Mouse (Mus musculus): ENCODE results near the gene Dcp1b. TPM values are rescaled to one million over a fixed set of nuclear protein-coding genes. Genes with fewer than 3 reads are reported as not detected.

Dcp1b gene
- polyA plus RNA-seq, 1 experiment: 26.6 TPM

DNA sequence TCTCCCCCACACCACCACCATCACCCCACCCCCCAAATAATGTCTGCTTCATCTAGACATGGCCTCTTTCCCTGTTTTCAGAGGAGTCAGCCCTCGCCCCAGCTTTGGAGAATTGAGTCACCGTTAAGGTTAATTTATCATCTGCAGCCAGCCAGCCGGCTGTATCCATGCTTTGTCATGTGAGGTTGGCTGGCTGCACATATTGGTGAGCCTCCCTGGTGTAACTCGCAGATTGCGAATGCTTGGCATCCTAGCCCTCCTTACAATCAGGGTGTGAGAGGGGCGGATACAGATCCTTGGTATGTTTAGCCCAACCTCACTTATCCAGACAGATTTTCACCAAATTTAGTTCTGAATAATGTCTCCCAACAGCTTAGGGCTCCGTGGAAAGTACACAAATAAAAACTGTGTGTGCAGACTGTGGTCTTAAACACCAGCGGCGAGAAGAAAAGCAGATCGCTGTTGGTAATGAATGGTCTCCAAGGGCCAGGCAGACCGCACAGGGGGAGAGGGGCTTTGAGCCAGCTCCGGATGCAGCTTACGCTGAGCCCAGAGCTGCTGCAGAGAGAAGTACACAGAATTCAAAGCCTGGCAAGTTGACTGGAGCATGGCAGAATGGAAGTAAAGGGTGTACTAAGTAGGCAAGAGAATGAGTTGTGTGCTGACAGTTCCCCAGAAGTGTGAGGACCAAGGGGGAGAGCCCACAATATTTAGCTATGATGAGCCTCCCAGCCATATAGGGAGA lies 49.6 kb downstream of the Dcp1b start:
- H3K27ac ChIP-seq (ENCODE audit: insufficient read depth, low read length): no peak overlapping the region
- TF ChIP-seq CTCF (IDR thresholded peaks at IDR 0.05; ENCODE audit: extremely low read depth, insufficient read depth, low read length) (no peak), POLR2A (IDR thresholded peaks at IDR 0.05; ENCODE audit: extremely low read depth, insufficient read depth, low read length) (no peak)
- no peak overlapping the region for H3K4me3 ChIP-seq (ENCODE audit: insufficient read depth, low read length)
- peaks cover 12% of the 10 kb centered on the region for H3K4me1 ChIP-seq (ENCODE audit: control insufficient read depth, insufficient read depth, low read length)

- Histone ChIP-seq H3K4me1 (ENCODE audit: control insufficient read depth, insufficient read depth, low read length) (peaks cover 11% of the 10 kb centered on the region), H3K27ac (ENCODE audit: insufficient read depth, low read length) (no peak overlapping the region), H3K4me3 (ENCODE audit: insufficient read depth, low read length) (no peak overlapping the region)
- TF ChIP-seq POLR2A (IDR thresholded peaks at IDR 0.05; ENCODE audit: extremely low read depth, insufficient read depth, low read length) (no peak), CTCF (IDR thresholded peaks at IDR 0.05; ENCODE audit: extremely low read depth, insufficient read depth, low read length) (no peak)
Observed at GRCm38 (mm10) chr6:119225226-119225625, 50.2 kb downstream of the Dcp1b start.

DNA sequence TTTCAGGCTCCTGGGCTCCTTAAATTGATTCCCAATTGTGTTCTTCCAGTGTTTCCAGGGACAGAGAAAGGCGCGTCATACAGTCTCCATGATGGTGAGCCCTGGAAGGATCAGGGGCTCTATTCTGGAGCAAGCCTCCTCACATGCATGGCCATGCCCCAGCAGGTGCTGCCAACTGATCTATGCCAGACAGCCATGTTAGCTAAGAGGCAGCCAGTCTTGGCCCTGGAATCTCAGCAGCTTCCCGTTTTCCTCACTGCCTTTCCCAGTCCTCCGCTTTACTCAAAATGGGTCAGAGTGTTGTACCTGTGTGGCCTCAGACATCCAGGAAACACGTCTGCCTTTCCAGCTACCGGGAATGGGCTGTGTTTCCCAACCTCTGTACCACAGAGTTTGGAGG lies 50.7 kb downstream of the Dcp1b start:
- no peak overlapping the region for H3K27ac ChIP-seq (ENCODE audit: insufficient read depth, low read length)
- H3K4me3 ChIP-seq (ENCODE audit: insufficient read depth, low read length): no peak overlapping the region
- TF ChIP-seq POLR2A (IDR thresholded peaks at IDR 0.05; ENCODE audit: extremely low read depth, insufficient read depth, low read length) (no peak), CTCF (IDR thresholded peaks at IDR 0.05; ENCODE audit: extremely low read depth, insufficient read depth, low read length) (no peak)
- peaks cover 11% of the 10 kb centered on the region for H3K4me1 ChIP-seq (ENCODE audit: control insufficient read depth, insufficient read depth, low read length)

DNA sequence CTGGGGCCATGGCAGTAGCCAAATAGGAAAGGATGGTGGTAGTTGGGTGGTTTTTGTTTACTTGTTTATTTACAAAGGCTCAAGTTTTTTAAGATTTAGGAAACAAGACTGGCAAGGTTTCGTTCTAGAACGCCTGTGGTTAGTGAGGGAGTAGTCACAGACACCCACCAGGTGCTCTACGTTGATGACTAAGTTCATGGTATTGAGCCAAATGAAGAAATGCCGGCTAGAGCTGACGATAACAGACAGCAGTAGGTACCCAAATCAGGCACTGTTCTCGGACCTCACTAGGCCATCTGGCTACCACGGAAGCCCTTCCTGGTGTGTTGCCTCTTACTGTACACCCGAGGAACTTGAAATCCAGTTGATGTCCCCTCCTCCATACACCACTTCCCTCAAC lies 51.9 kb downstream of the Dcp1b start:
- H3K4me1 ChIP-seq (ENCODE audit: control insufficient read depth, insufficient read depth, low read length): peaks cover 8% of the 10 kb centered on the region
- no peak for TF ChIP-seq POLR2A (IDR thresholded peaks at IDR 0.05; ENCODE audit: extremely low read depth, insufficient read depth, low read length)
- no peak for TF ChIP-seq CTCF (IDR thresholded peaks at IDR 0.05; ENCODE audit: extremely low read depth, insufficient read depth, low read length)
- H3K4me3 ChIP-seq (ENCODE audit: insufficient read depth, low read length): no peak overlapping the region
- no peak overlapping the region for H3K27ac ChIP-seq (ENCODE audit: insufficient read depth, low read length)

GRCm38 (mm10) chr6:119228861-119229603 lies 54.0 kb downstream of the Dcp1b start:
- Histone ChIP-seq H3K27ac (ENCODE audit: insufficient read depth, low read length) (no peak overlapping the region), H3K4me1 (ENCODE audit: control insufficient read depth, insufficient read depth, low read length) (peaks cover 8% of the 10 kb centered on the region), H3K4me3 (ENCODE audit: insufficient read depth, low read length) (no peak overlapping the region)
- TF ChIP-seq CTCF (IDR thresholded peaks at IDR 0.05; ENCODE audit: extremely low read depth, insufficient read depth, low read length) (no peak), POLR2A (IDR thresholded peaks at IDR 0.05; ENCODE audit: extremely low read depth, insufficient read depth, low read length) (no peak)

DNA sequence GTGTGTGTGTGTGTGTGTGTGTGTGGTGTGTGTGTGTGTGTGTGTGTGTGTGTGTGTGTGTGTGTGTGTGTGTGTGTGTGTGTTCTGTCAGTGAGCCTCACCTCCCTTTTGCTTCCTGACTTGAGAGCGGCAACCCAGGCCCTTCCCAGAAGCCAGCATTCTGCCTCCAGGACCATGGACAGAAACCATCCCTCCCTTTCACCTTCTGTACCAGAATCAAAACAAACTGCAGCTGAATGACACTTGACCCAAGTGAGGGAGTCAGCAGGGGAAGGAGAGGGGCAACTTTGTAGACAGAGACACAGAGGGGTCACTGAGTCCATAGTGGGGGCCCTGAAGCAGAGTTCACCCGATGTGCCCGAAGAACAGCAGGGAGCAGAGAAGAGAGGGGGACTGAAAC lies 58.0 kb downstream of the Dcp1b start:
- Histone ChIP-seq H3K27ac (ENCODE audit: insufficient read depth, low read length) (no peak overlapping the region), H3K4me3 (ENCODE audit: insufficient read depth, low read length) (no peak overlapping the region), H3K4me1 (ENCODE audit: control insufficient read depth, insufficient read depth, low read length) (peaks cover 2% of the 10 kb centered on the region; the same call in 1 of the 2 replicates)
- TF ChIP-seq CTCF (IDR thresholded peaks at IDR 0.05; ENCODE audit: extremely low read depth, insufficient read depth, low read length): no peak
- TF ChIP-seq POLR2A (IDR thresholded peaks at IDR 0.05; ENCODE audit: extremely low read depth, insufficient read depth, low read length): no peak

GRCm38 (mm10) chr6:119235441-119235840 lies 60.4 kb downstream of the Dcp1b start:
- Histone ChIP-seq H3K27ac (ENCODE audit: insufficient read depth, low read length) (no peak overlapping the region), H3K4me3 (ENCODE audit: insufficient read depth, low read length) (no peak overlapping the region), H3K4me1 (ENCODE audit: control insufficient read depth, insufficient read depth, low read length) (no peaks in the 10 kb centered on the region)
- no peak for TF ChIP-seq CTCF (IDR thresholded peaks at IDR 0.05; ENCODE audit: extremely low read depth, insufficient read depth, low read length)
- no peak for TF ChIP-seq POLR2A (IDR thresholded peaks at IDR 0.05; ENCODE audit: extremely low read depth, insufficient read depth, low read length)

DNA sequence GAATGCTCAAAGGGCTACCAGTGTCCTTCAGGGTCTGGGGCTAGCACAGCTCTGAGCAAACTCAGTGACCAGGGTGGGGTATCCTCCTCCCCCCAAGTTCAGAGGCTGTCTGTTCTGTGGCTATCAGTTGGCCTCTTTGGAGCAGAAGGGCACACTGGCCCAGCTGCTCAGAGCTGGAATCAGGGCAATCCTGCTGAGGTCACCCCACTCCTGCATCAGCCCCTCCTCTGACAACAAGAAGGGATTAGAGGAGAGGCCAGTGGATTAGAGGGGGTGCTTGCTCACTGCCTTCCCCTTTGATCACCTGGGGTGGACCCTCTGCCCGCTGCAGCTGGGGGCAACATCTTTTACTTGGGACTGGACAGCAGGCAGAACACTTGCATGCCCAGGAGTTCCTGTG lies 61.2 kb downstream of the Dcp1b start, which contains the start of gene Cacna2d4:
Gene Cacna2d4 (plus strand): TSS at position 286 of the 400 bp plus-strand sequence.
- TF ChIP-seq CTCF (IDR thresholded peaks at IDR 0.05; ENCODE audit: extremely low read depth, insufficient read depth, low read length): no peak
- no peak for TF ChIP-seq POLR2A (IDR thresholded peaks at IDR 0.05; ENCODE audit: extremely low read depth, insufficient read depth, low read length)
- Histone ChIP-seq H3K27ac (ENCODE audit: insufficient read depth, low read length) (no peak within 1 kb of the TSS), H3K4me3 (ENCODE audit: insufficient read depth, low read length) (no peak within 1 kb of the TSS), H3K4me1 (ENCODE audit: control insufficient read depth, insufficient read depth, low read length) (no peaks in the 10 kb centered on the region)

- TF ChIP-seq CTCF (IDR thresholded peaks at IDR 0.05; ENCODE audit: extremely low read depth, insufficient read depth, low read length): no peak
- no peak for TF ChIP-seq POLR2A (IDR thresholded peaks at IDR 0.05; ENCODE audit: extremely low read depth, insufficient read depth, low read length)
- no peak overlapping the region for H3K4me3 ChIP-seq (ENCODE audit: insufficient read depth, low read length)
- H3K4me1 ChIP-seq (ENCODE audit: control insufficient read depth, insufficient read depth, low read length): no peaks in the 10 kb centered on the region
- no peak overlapping the region for H3K27ac ChIP-seq (ENCODE audit: insufficient read depth, low read length)
Observed at GRCm38 (mm10) chr6:119237427-119237989, 62.5 kb downstream of the Dcp1b start.

Measured in cortical plate, adult 2 months (tissue).